Mouse (Mus musculus) heart, embryonic 14.5 days (tissue): ENCODE data around the gene Asb6. TPM values are rescaled to one million over a fixed set of nuclear protein-coding genes. Genes with fewer than 3 reads are reported as not detected.
A peak's percentile ranks its signal among the peaks of the same experiment; 100 is the strongest.

Experiments
- ATAC-seq: fragments of 200-750 bp; cut with Nextera tagmentation; 2 replicates; pipeline ENCODE4 v1.8.0; 2017; ENCODE audit warnings: low read depth, moderate TSS enrichment; ENCODE audit not compliant: insufficient number of reproducible peaks, insufficient read depth, low FRiP score
- H3K27ac ChIP-seq, 2 experiments: fragments of 200-500 bp in 1 of 2; fragments of 300-500 bp in 1 of 2; sonication (generic) in 1 of 2; replicated peaks in 1 of 2; 2 replicates each; pipeline ENCODE4 v1.5.1; 2012 to 2014; ENCODE audit warnings: low read depth in 2 of 2, low read length in 2 of 2, control low read depth in 1 of 2, mild to moderate bottlenecking in 1 of 2, mixed read lengths in 1 of 2; ENCODE audit not compliant: control insufficient read depth in 1 of 2, insufficient read depth in 1 of 2
- H3K27me3 ChIP-seq: fragments of 300-500 bp; sonication (generic); 2 replicates; pipeline ENCODE4 v1.6.1; 2014; ENCODE audit warnings: mild to moderate bottlenecking, low read length, control low read depth; ENCODE audit not compliant: control insufficient read depth, insufficient read depth
- H3K36me3 ChIP-seq: fragments of 300-500 bp; sonication (generic); 2 replicates; pipeline ENCODE4 v1.6.1; 2014; ENCODE audit warnings: mild to moderate bottlenecking, control low read depth, low read length, mixed read lengths; ENCODE audit not compliant: control insufficient read depth, insufficient read depth
- H3K4me1 ChIP-seq, 2 experiments: fragments of 200-500 bp in 1 of 2; fragments of 300-500 bp in 1 of 2; sonication (generic) in 1 of 2; 2 replicates each; pipeline ENCODE4 v1.6.1; 2012 to 2014; ENCODE audit warnings: low read length in 2 of 2, control low read depth in 1 of 2, mixed read lengths in 1 of 2; ENCODE audit not compliant: control insufficient read depth in 2 of 2, insufficient read depth in 2 of 2
- H3K4me2 ChIP-seq: fragments of 300-500 bp; sonication (generic); 2 replicates; pipeline ENCODE4 v1.6.1; 2014; ENCODE audit warnings: mild to moderate bottlenecking, low read length
- H3K4me3 ChIP-seq, 2 experiments: fragments of 200-500 bp in 1 of 2; fragments of 300-500 bp in 1 of 2; sonication (generic) in 1 of 2; 2 replicates each; pipeline ENCODE4 v1.5.1; 2012 to 2014; ENCODE audit warnings: low read length in 2 of 2, mild to moderate bottlenecking in 2 of 2, control low read depth in 1 of 2, low read depth in 1 of 2, moderate library complexity in 1 of 2; ENCODE audit not compliant: control insufficient read depth in 1 of 2, insufficient read depth in 1 of 2
- H3K9ac ChIP-seq: fragments of 300-500 bp; sonication (generic); 2 replicates; pipeline ENCODE4 v1.6.1; 2014; ENCODE audit warnings: mild to moderate bottlenecking, low read length
- H3K9me3 ChIP-seq: fragments of 300-500 bp; sonication (generic); 2 replicates; pipeline ENCODE4 v1.6.1; 2016; ENCODE audit warnings: low read length, control low read depth; ENCODE audit not compliant: control insufficient read depth
- WGBS: fragments of 180-500 bp; shearing (Covaris S2); extraction: QIAGEN DNeasy Blood & Tissue Kit; methylation state at CpG from one replicate; pipeline ENCODE4 v1.1.7; 2014; 5-methylcytosine and 5-hydroxymethylcytosine counted together
- polyA plus RNA-seq: library from polyadenylated mRNA; unstranded; fragments of >200 nt; fragmentation: Nextera tagmentation; extraction: Ambion mirVana; gene quantifications from 2 replicates; pipeline ENCODE4 v1.2.1, GENCODE M21; 2014

Asb6 gene
- polyA plus RNA-seq, 1 experiment from 2014 or later = 16.7 TPM

DNA sequence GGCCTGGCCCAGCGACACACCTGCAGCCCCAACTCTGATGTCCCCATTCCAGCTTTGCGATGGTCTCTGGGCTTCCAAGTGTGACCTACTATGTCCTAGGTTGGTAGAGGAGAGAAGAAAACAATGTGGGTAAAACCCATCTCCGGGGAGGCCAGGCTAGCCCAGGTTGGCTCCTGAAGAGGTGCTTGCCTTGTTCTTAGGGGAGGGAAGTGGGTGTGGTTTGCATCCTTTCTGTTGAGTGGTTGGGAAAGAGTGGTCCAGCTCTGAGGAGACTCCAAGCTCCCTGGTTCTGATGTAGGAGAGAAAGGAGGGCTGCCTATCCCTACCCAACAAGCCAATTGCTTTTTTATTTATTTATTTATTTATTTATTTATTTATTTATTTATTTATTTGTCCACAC lies 35.3 kb upstream of the Asb6 start:
- ATAC-seq = no peak
- no peak overlapping the region for H3K9ac ChIP-seq
- peaks cover 24 to 33% of the 10 kb centered on the region in 2 experiments for H3K4me1 ChIP-seq
- no peaks in the 10 kb centered on the region for H3K36me3 ChIP-seq
- no peak overlapping the region for H3K4me2 ChIP-seq
- peak overlapping the region in 1 of 2 experiments; percentile 81; a peak in 1 of 4 replicates for H3K27ac ChIP-seq
- no peaks in the 10 kb centered on the region for H3K9me3 ChIP-seq
- no peaks in the 10 kb centered on the region for H3K27me3 ChIP-seq
- WGBS = 59% methylated on average over 3 of the region's 3 CpGs
- H3K4me3 ChIP-seq = no peak overlapping the region

DNA sequence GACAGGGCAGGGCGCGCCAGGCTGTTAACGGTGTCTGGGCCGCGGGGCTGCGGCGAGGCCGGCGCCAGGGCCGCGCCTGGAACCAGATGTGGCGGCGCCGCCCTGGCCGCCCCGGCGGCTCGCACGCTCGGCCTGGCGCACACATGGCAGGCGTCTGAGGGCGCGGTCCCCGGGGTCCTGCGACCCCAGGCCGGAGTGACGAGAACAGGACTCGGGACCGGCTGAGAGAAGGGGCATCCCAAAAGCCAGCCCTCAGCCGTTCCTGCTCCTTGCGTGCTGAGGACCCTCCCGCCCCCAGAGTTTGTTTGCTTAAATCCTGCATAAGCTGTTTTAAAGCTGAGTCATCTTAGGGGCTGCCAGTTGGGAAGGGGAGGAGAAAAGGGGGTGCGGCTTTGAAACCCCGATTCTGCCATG lies 34.8 kb upstream of the Asb6 start:
- Histone ChIP-seq H3K4me3 (peak overlapping the region; percentile 6 to 21; a peak in 3 of 4 replicates), H3K4me2 (peak overlapping the region; percentile 57), H3K27me3 (no peaks in the 10 kb centered on the region), H3K9me3 (no peaks in the 10 kb centered on the region), H3K36me3 (no peaks in the 10 kb centered on the region), H3K9ac (peak overlapping the region; percentile 62), H3K4me1 (peaks cover 24 to 33% of the 10 kb centered on the region in 2 experiments), H3K27ac (peak overlapping the region; percentile 76 to 81; a peak in 3 of 4 replicates)
- ATAC-seq = peak; percentile 14; the same call in 1 of the 2 replicates
- 11% methylated on average over 34 of the region's 35 CpGs for WGBS

DNA sequence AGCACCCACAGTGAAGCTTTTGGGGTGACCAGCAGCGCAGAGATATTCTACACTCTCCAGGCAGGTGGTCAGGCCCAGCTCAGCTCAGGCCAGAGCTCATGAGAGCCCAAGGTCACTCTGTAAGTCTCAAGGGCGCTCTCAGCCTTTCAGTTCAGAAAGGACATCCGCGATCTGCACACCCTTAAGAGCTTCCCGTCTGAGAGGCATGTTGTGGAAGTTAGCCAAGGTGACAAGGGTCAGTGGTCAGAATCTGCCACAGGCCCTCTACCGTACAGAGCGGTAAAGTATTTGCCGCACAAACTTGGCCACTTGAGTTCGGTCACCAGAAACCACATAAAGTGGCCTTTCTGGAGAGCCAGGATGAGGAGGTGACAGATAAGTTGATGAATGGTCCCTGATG lies 33.4 kb upstream of the Asb6 start:
- ATAC-seq = peak; percentile 41; the same call in 1 of the 2 replicates
- Histone ChIP-seq H3K4me3 (no peak overlapping the region), H3K9me3 (no peaks in the 10 kb centered on the region), H3K27me3 (no peaks in the 10 kb centered on the region), H3K4me1 (peaks cover 29 to 46% of the 10 kb centered on the region in 2 experiments), H3K27ac (peak overlapping the region; percentile 76 to 81), H3K36me3 (no peaks in the 10 kb centered on the region), H3K4me2 (peak overlapping the region; percentile 24; the same call in 1 of the 2 replicates), H3K9ac (peak overlapping the region; percentile 2; the same call in 1 of the 2 replicates)
- WGBS = 16% methylated on average over 9 of the region's 9 CpGs

DNA sequence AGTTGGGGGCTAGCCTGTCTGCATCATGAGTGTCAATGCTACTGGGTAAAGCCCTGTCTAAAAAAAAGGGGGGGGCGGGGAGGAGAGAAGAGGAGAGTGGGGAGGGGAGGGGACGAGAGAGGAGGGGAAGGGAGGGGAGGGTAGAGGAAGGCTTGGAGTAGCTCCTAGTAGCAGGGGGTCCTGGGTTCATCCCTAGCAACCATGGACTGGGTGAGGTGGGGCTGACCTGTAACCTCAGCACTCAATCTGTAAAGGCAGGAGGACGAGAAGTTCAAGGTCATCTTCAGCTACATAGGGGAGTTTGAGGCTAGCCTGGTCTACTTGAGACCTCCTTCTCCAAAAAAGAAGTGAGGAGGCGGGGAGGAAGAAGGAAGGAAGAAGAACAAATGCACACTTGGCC lies 31.9 kb upstream of the Asb6 start:
- Histone ChIP-seq H3K27ac (no peak overlapping the region), H3K9me3 (no peaks in the 10 kb centered on the region), H3K36me3 (no peaks in the 10 kb centered on the region), H3K9ac (no peak overlapping the region), H3K4me2 (no peak overlapping the region), H3K27me3 (no peaks in the 10 kb centered on the region), H3K4me1 (peaks cover 33 to 49% of the 10 kb centered on the region in 2 experiments), H3K4me3 (no peak overlapping the region)
- 74% methylated on average over 4 of the region's 4 CpGs for WGBS
- no peak for ATAC-seq

DNA sequence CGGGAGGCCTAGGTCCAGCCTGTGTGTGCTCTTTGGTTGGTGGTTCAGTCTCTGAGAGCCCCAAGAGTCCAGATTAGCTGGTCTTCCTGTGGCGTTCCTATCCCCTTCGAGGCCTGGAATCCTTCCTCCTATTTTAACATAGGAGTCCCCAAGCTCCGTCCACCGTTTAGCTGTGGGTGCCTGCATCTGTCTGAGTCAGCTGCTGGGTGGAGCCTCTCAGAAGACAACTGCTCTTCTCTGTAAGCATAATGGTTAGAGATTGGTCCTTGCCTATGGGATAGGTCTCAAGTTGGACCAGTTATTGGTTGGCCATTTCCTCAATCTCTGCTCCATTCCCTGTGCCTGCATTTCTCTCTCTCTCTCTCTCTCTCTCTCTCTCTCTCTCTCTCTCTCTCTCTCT lies 29.6 kb upstream of the Asb6 start:
- no peak overlapping the region for H3K9ac ChIP-seq
- 54% methylated on average over 5 of the region's 5 CpGs for WGBS

DNA sequence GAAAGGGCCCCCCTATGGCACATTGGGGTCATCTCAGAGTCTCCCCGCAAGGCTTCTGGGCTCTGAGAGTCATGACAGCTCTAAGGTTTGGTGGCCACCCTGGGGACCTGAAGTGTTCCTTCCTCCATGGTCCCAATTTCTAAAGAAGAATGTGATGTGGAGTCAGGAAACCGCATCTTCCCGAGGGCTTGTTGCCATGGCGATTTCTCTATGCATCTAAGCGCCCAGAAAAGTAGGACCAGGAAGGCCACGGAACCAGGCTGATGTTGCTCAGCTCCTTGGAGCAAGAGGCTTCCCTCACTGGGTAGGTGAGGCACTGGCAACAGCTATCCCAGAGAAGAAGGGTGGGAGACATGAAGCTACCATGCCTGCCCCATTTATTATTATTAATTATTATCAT lies 26.9 kb upstream of the Asb6 start:
- no peak overlapping the region for H3K9ac ChIP-seq
- H3K27me3 ChIP-seq = no peaks in the 10 kb centered on the region
- no peaks in the 10 kb centered on the region for H3K36me3 ChIP-seq
- H3K4me3 ChIP-seq = no peak overlapping the region
- H3K9me3 ChIP-seq = no peaks in the 10 kb centered on the region
- H3K4me1 ChIP-seq = peaks cover 22 to 33% of the 10 kb centered on the region in 2 experiments
- H3K4me2 ChIP-seq = no peak overlapping the region
- no peak overlapping the region for H3K27ac ChIP-seq
- ATAC-seq = no peak
- WGBS = 81% methylated on average over 6 of the region's 6 CpGs

More for the DNA sequence above, 29.6 kb upstream of the Asb6 start:
- peaks cover 33 to 46% of the 10 kb centered on the region in 2 experiments for H3K4me1 ChIP-seq
- no peaks in the 10 kb centered on the region for H3K36me3 ChIP-seq
- no peak for ATAC-seq
- H3K27me3 ChIP-seq = no peaks in the 10 kb centered on the region
- H3K4me3 ChIP-seq = no peak overlapping the region
- no peak overlapping the region for H3K4me2 ChIP-seq
- H3K9me3 ChIP-seq = no peaks in the 10 kb centered on the region
- peak overlapping the region in 1 of 2 experiments; percentile 15; a peak in 2 of 4 replicates for H3K27ac ChIP-seq

DNA sequence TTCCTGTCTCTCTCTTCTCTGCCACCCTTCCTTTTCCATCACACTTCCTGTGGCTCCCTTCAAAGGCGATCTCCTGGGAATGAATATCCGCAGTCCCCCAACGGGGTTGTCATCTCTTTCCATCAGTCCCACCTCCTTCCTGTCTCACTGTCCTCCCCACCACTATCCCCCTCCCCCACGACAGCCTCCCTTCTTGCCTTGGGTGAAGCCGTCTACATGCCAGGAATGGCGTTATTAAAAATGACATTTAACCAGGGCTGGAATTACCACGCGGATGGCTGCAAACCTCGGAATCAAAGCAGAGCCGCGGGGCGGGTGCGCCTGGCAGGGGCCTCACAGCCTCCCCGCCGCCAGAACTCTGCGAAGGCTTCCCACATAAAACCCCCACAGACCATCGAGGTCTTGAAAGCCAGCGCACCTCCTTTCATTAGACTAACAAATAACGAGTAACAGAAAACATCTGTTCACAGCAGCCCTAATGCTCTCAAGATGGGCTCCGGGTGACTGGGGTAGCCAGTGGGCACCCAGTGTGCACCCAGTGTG lies 22.7 kb upstream of the Asb6 start:
- H3K4me1 ChIP-seq = peaks cover 28 to 38% of the 10 kb centered on the region in 2 experiments
- peak overlapping the region; percentile 34; the same call in 1 of the 2 replicates for H3K9ac ChIP-seq
- H3K9me3 ChIP-seq = no peaks in the 10 kb centered on the region

DNA sequence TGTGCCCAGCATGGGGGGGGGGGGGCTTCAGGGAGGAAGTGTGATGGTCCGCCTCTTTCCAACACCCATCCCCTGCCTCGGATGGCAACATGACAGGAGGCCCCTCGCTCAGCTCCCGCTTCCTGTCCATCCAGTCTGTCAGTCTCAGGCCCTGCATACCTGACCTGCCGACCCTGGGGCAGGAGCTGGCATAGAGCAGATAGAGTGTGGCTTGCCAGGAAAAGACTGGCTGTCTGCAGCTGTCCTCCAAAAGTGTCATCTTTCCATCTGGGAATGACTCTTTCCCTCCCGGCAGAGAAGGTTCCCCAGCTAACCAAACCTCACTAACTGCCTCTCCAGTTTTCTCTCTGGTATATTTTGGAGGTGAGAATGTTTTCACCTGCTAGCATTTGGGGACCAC lies 20.4 kb upstream of the Asb6 start:
- 25% methylated on average over 6 of the region's 6 CpGs for WGBS
- no peak overlapping the region for H3K4me2 ChIP-seq
- no peak for ATAC-seq
- no peak overlapping the region for H3K9ac ChIP-seq
- H3K4me1 ChIP-seq = peaks cover 42 to 58% of the 10 kb centered on the region in 2 experiments
- no peaks in the 10 kb centered on the region for H3K27me3 ChIP-seq
- 0 out of 2 replicates have a peak, but pooled peaks cover 4% of the 10 kb centered on the region for H3K36me3 ChIP-seq
- H3K4me3 ChIP-seq = no peak overlapping the region
- no peaks in the 10 kb centered on the region for H3K9me3 ChIP-seq
- no peak overlapping the region for H3K27ac ChIP-seq

More for the DNA sequence above, 22.7 kb upstream of the Asb6 start:
- Histone ChIP-seq H3K4me3 (no peak overlapping the region), H3K27ac (no peak overlapping the region), H3K36me3 (0 out of 2 replicates have a peak, but pooled peaks cover 4% of the 10 kb centered on the region), H3K27me3 (no peaks in the 10 kb centered on the region), H3K4me2 (no peak overlapping the region)
- ATAC-seq = no peak
- 38% methylated on average over 20 of the region's 20 CpGs for WGBS
